Mouse (Mus musculus) hindbrain, embryonic 14.5 days (tissue): Measurements from ENCODE around the gene Timm23. TPM values are rescaled to one million over a fixed set of nuclear protein-coding genes. Genes with fewer than 3 reads are reported as not detected.
"Not testable (repeated sequence)": the region's sequence is repeated elsewhere in the genome, so short reads cannot be mapped to it uniquely, and the experiment has no call there.

Experiments used
- ATAC-seq: fragments of 200-750 bp; cut with Nextera tagmentation; 2 replicates; pipeline ENCODE4 v1.8.0; 2017; ENCODE audit warnings: moderate number of reproducible peaks, mild to moderate bottlenecking, moderate TSS enrichment, moderate library complexity; ENCODE audit not compliant: low FRiP score
- DNase-seq: peaks from one replicate; pipeline ENCODE4 v3.0.0-alpha.2; 2015; ENCODE audit warnings: low spot score
- H3K27ac ChIP-seq: fragments of 300-500 bp; sonication (generic); 2 replicates; pipeline ENCODE4 v1.5.1; 2014; ENCODE audit warnings: mild to moderate bottlenecking, moderate library complexity
- H3K27me3 ChIP-seq: fragments of 300-500 bp; sonication (generic); 2 replicates; pipeline ENCODE4 v1.6.1; 2014; ENCODE audit warnings: mild to moderate bottlenecking, low read length, mixed read lengths; ENCODE audit not compliant: control insufficient read depth, insufficient read depth
- H3K36me3 ChIP-seq: fragments of 300-500 bp; sonication (generic); replicated peaks from 2 replicates; pipeline ENCODE4 v1.6.1; 2014; ENCODE audit not compliant: control insufficient read depth, insufficient read depth
- H3K4me1 ChIP-seq: fragments of 300-500 bp; sonication (generic); replicated peaks from 2 replicates; pipeline ENCODE4 v1.6.1; 2014; ENCODE audit warnings: antibody characterized with exemption, low read length, mixed read lengths; ENCODE audit not compliant: control insufficient read depth, insufficient read depth
- H3K4me2 ChIP-seq: fragments of 300-500 bp; sonication (generic); replicated peaks from 2 replicates; pipeline ENCODE4 v1.6.1; 2014; ENCODE audit warnings: mild to moderate bottlenecking, moderate library complexity
- H3K4me3 ChIP-seq: fragments of 300-500 bp; sonication (generic); replicated peaks from 2 replicates; pipeline ENCODE4 v1.5.1; 2014; ENCODE audit warnings: mild to moderate bottlenecking, low read length
- H3K9ac ChIP-seq: fragments of 300-500 bp; sonication (generic); 2 replicates; pipeline ENCODE4 v1.6.1; 2014
- H3K9me3 ChIP-seq: fragments of 300-500 bp; sonication (generic); 2 replicates; pipeline ENCODE4 v1.6.1; 2016; ENCODE audit warnings: low read length; ENCODE audit not compliant: control insufficient read depth
- WGBS: fragments of 180-500 bp; shearing (Covaris S2); extraction: QIAGEN DNeasy Blood & Tissue Kit; methylation state at CpG from one replicate; pipeline ENCODE4 v1.1.7; 2014; 5-methylcytosine and 5-hydroxymethylcytosine counted together
- polyA plus RNA-seq: library from polyadenylated mRNA; unstranded; fragments of >200 nt; fragmentation: Nextera tagmentation; extraction: Ambion mirVana; gene quantifications from 2 replicates; pipeline ENCODE4 v1.2.1, GENCODE M21; 2014

Gene Timm23
- polyA plus RNA-seq, 1 experiment from 2014 or later = 244 TPM

GRCm38 (mm10) chr14:32145401-32145800, 56.3 kb downstream of the Timm23 start:
- no peaks in the 10 kb centered on the region for H3K36me3 ChIP-seq
- no peak for ATAC-seq
- no peaks in the 10 kb centered on the region for H3K4me1 ChIP-seq
- H3K27ac ChIP-seq = no peak overlapping the region
- 0 out of 2 replicates have a peak, but pooled peaks cover 9% of the 10 kb centered on the region for H3K9me3 ChIP-seq
- H3K27me3 ChIP-seq = no peaks in the 10 kb centered on the region
- no peak overlapping the region for H3K4me2 ChIP-seq
- no peak overlapping the region for H3K9ac ChIP-seq
- no peak for DNase-seq
- no peak overlapping the region for H3K4me3 ChIP-seq
- 85% methylated on average over 4 of the region's 4 CpGs for WGBS

GRCm38 (mm10) chr14:32144734-32145133, 57.0 kb downstream of the Timm23 start:
- DNase-seq = no peak
- H3K4me3 ChIP-seq = no peak overlapping the region
- no peaks in the 10 kb centered on the region for H3K27me3 ChIP-seq
- H3K4me1 ChIP-seq = no peaks in the 10 kb centered on the region
- H3K9me3 ChIP-seq = 0 out of 2 replicates have a peak, but pooled peaks cover 9% of the 10 kb centered on the region
- no peak overlapping the region for H3K27ac ChIP-seq
- no peak overlapping the region for H3K9ac ChIP-seq
- ATAC-seq = no peak
- H3K4me2 ChIP-seq = no peak overlapping the region
- no peaks in the 10 kb centered on the region for H3K36me3 ChIP-seq

- Histone ChIP-seq H3K9me3 (no peaks in the 10 kb centered on the region), H3K36me3 (no peaks in the 10 kb centered on the region), H3K9ac (no peak within 1 kb of the TSS), H3K4me1 (no peaks in the 10 kb centered on the region), H3K27ac (no peak within 1 kb of the TSS), H3K27me3 (no peaks in the 10 kb centered on the region), H3K4me2 (no peak within 1 kb of the TSS), H3K4me3 (no peak within 1 kb of the TSS)
- no peak for ATAC-seq
- DNase-seq = no peak
- WGBS = 92% methylated on average over 5 of the region's 5 CpGs
These were observed 60.0 kb downstream of the Timm23 start, which contains the start of gene Msmb for GRCm38 (mm10) chr14:32141723-32142122. Msmb (plus strand) TSS chr14:32142023.

GRCm38 (mm10) chr14:32140359-32140965, 61.2 kb downstream of the Timm23 start:
- DNase-seq (no peak), ATAC-seq (no peak)
- H3K9ac ChIP-seq = no peak overlapping the region
- no peak overlapping the region for H3K27ac ChIP-seq
- WGBS = 75% methylated on average over 5 of the region's 5 CpGs
- H3K4me3 ChIP-seq = no peak overlapping the region
- H3K4me1 ChIP-seq = no peaks in the 10 kb centered on the region
- H3K27me3 ChIP-seq = no peaks in the 10 kb centered on the region
- no peak overlapping the region for H3K4me2 ChIP-seq
- H3K9me3 ChIP-seq = no peaks in the 10 kb centered on the region
- H3K36me3 ChIP-seq = no peaks in the 10 kb centered on the region

- not testable (repeated sequence) for H3K9ac ChIP-seq, H3K27me3 ChIP-seq, H3K27ac ChIP-seq, H3K9me3 ChIP-seq, H3K36me3 ChIP-seq, H3K4me1 ChIP-seq, H3K4me2 ChIP-seq, ATAC-seq, H3K4me3 ChIP-seq, DNase-seq
- WGBS = 68% methylated on average over 3 of the region's 3 CpGs
These were observed 65.2 kb downstream of the Timm23 start for GRCm38 (mm10) chr14:32136467-32136866.

- Histone ChIP-seq H3K36me3 (no peaks in the 10 kb centered on the region), H3K4me1 (no peaks in the 10 kb centered on the region), H3K9ac (no peak overlapping the region), H3K4me3 (no peak overlapping the region), H3K9me3 (no peaks in the 10 kb centered on the region), H3K4me2 (no peak overlapping the region), H3K27ac (no peak overlapping the region), H3K27me3 (no peaks in the 10 kb centered on the region)
- DNase-seq = no peak
- WGBS = 93% methylated on average over 2 of the region's 2 CpGs
- no peak for ATAC-seq
These were observed 67.4 kb downstream of the Timm23 start for GRCm38 (mm10) chr14:32134293-32134692.

GRCm38 (mm10) chr14:32131836-32132235, 69.9 kb downstream of the Timm23 start:
- no peak overlapping the region for H3K4me3 ChIP-seq
- DNase-seq (no peak), ATAC-seq (no peak)
- H3K9ac ChIP-seq = no peak overlapping the region
- WGBS = 91% methylated on average over 4 of the region's 4 CpGs
- no peaks in the 10 kb centered on the region for H3K36me3 ChIP-seq
- H3K27me3 ChIP-seq = no peaks in the 10 kb centered on the region
- no peaks in the 10 kb centered on the region for H3K4me1 ChIP-seq
- H3K9me3 ChIP-seq = no peaks in the 10 kb centered on the region
- no peak overlapping the region for H3K4me2 ChIP-seq
- no peak overlapping the region for H3K27ac ChIP-seq

Other genes with a start within 250 kb of the Timm23 start
- 0.47 and 0.51 TPM in 2 replicates for gene Galnt15, start 172.9 kb downstream of the Timm23 start, polyA plus RNA-seq
- gene Oxnad1, start 116.5 kb downstream of the Timm23 start, polyA plus RNA-seq = 17.4 and 18.3 TPM in 2 replicates
- gene Dph3, start 116.2 kb downstream of the Timm23 start, polyA plus RNA-seq = 71.3 and 74.9 TPM in 2 replicates
- gene Msmb, start 59.9 kb downstream of the Timm23 start, polyA plus RNA-seq = not detected in 2 replicates
- 124 and 146 TPM in 2 replicates for gene Ncoa4, start 42.0 kb downstream of the Timm23 start, polyA plus RNA-seq
- 40.1 and 44.8 TPM in 2 replicates for gene Parg, start 51 bp upstream of the Timm23 start, polyA plus RNA-seq
- 17.1 and 19.7 TPM in 2 replicates for gene Ogdhl, start 120.1 kb upstream of the Timm23 start, polyA plus RNA-seq
- gene 1700024G13Rik, start 186.5 kb upstream of the Timm23 start, polyA plus RNA-seq = 0.85 and 0.87 TPM in 2 replicates